Mouse (Mus musculus): ENCODE measurements at regions not wholly inside any gene's neighbourhood (a gene's known extent, or its start where the extent isn't known, plus 50 kb on each side); places are given as distances from the start of the nearest gene placed in this dataset.

DNA sequence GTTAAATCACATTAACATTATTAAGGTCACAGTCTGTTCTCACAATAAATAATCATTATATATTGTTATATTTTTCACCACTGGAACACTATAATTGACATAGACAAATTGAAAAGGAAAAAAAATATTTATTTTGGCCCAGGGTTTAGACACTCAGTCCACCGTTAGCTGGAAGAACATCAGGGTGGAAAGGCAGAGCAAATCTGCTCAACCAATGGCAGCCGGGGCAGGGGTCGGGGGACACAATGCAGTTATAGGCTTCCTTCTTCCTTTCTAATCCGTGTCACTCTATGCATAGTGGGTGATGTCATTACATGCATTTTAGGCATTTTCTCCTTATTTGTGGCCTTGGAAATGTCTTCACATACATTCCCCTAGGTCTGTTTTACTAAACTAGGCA is 552.8 kb upstream of the Tenm3 start:
- DNase-seq (ENCODE audit: low read depth, low spot score): no peak

GRCm38 (mm10) chr8:49395029-49395428 is 551.3 kb upstream of the Tenm3 start:
- no peak for DNase-seq (ENCODE audit: low read depth, low spot score)

- no peak for DNase-seq (ENCODE audit: low read depth, low spot score)
Measured at GRCm38 (mm10) chr8:49389525-49389924, 545.8 kb upstream of the Tenm3 start.

DNA sequence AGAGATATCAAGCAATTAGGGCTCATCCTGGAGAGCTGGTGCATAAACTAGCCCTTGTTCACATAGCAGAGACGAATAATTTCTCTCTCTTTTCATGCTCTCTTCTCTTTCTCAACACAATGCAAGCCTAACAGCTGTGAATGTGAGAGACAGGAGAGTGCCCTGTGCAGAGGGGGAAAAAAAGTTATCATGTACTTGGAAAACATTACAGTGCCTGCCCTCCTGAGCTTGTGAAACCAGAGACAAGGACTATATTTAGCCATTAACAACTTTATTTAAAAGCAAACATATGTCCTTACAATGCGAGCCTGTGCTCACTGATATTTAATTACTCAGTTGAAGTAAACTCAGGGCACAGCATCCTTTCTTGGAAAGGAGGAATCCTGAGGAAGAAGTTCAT is 543.8 kb upstream of the Tenm3 start:
- no peak for DNase-seq (ENCODE audit: low read depth, low spot score)

DNA sequence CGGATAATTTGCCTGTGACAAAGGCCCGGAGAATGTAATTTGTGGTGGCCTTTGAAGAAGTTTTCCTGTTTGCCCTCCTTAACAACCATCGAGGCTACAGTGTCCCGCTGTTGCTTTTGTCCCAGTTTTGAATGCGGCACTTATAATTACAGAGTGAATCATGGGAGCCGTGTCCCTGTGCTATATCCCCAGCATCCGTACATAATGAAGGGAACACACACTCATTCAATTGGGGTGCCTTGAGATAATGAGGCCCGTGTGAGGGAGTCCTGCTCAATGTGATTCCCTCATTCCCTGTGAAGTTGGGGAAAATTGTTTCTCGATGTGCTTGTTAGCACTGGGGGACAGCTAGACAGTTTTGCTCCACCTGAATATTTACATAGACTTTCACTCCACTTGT is 528.9 kb upstream of the Tenm3 start:
- no peak for DNase-seq (ENCODE audit: low read depth, low spot score)

GRCm38 (mm10) chr8:49362682-49363081 is 518.9 kb upstream of the Tenm3 start:
- no peak for DNase-seq (ENCODE audit: low read depth, low spot score)

DNA sequence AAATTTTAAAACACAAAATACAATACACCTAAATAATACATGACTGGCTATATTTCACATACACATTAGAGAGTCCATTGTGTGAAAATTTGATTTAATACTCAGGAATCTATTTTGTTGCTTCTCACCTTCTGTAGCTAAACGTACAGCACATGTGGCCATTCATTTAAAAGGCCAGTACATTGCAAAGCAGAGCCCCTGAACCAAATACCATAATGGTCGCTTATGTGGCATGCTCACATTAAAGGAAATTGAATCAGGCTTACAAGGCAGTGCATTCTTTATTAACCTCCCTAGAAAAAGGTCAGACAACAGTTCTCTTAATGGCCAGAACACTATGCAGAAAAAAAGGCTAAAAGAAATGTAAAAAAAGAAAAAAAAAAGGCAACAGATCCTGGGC is 517.7 kb upstream of the Tenm3 start:
- no peak for DNase-seq (ENCODE audit: low read depth, low spot score)

DNA sequence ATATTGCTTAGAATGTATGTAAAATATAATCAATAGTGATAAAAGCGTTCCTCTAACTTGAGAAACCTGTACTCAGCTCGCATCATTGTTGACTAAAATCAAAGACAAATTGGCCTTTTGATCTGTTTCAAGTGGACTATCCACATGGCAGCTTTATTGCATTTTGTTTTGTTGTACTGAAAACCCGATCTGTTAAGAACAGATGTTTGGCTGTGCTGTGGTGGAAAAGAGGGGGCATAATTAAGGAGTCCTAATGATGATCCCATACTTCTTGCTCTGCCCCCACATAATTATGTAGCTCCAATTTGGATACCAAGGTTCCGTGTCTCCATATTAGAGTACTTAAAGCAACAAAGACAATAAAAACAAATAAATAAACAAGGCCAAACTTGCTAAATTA is 516.4 kb upstream of the Tenm3 start:
- DNase-seq (ENCODE audit: low read depth, low spot score): no peak

- DNase-seq (ENCODE audit: low read depth, low spot score): no peak
Measured at GRCm38 (mm10) chr8:49359671-49360070, 515.9 kb upstream of the Tenm3 start.

DNA sequence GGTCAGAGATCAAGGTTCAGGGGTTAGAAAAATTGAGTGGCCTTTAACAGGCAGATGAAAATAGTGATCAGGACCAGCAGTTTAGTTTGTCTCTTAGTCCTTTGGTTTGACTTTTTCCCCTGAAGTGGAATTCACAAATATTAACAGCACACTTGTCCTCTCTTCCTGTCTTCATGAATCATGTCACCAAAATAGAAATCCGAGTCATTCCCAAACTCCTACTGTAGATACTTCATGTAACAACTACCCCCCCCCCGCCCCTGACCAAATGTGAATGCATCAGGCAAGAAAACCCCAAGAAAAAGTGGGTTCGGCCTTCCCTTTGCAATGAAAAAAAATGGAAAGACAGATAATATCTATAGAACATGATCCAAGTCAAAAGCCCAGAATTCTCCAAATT is 504.9 kb upstream of the Tenm3 start:
- DNase-seq (ENCODE audit: low read depth, low spot score): no peak

DNA sequence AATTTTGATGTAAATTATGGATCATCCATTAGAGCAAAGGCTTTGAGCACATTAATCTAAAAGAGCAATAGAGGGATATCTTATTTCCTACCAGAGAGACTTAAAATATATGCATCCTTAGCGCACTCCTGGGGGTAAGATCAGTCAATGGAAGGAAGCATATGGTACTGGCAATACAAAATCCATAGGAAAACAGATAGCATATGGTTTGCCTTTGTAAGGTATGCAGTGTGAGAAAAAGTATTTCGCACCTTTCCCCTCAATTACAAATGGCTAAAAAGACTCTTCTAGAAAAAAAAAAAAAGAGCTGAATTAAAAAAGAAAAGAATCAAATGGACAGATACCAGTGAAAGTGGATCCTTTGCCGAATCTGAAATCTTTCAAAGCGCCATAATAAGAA is 495.0 kb upstream of the Tenm3 start:
- DNase-seq (ENCODE audit: low read depth, low spot score): no peak

DNA sequence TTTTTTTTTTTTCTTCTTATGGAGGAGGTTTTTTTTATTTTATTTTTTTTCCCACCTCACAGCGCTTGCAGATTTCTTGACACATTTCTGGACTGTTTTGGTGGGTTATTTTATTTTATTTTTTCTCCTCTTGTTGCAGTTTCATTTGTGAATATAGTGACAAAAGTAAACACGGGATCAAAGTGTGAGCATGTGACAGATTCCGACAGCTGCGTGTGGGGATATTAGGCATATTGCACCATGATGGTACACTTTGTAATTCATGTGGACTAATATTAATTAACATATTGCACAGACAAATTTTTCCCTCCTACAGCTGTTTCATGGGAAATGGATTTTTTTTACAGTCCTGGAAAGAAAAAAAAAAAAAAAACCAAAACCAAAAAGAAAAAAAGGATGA is 483.2 kb upstream of the Tenm3 start:
- no peak for DNase-seq (ENCODE audit: low read depth, low spot score)

GRCm38 (mm10) chr8:49321404-49321803 is 477.7 kb upstream of the Tenm3 start:
- DNase-seq (ENCODE audit: low read depth, low spot score): no peak

GRCm38 (mm10) chr8:49313483-49314278 is 469.9 kb upstream of the Tenm3 start:
- DNase-seq (ENCODE audit: low read depth, low spot score): no peak

- no peak for DNase-seq (ENCODE audit: low read depth, low spot score)
Measured at GRCm38 (mm10) chr8:49312816-49313215, 469.1 kb upstream of the Tenm3 start.

DNA sequence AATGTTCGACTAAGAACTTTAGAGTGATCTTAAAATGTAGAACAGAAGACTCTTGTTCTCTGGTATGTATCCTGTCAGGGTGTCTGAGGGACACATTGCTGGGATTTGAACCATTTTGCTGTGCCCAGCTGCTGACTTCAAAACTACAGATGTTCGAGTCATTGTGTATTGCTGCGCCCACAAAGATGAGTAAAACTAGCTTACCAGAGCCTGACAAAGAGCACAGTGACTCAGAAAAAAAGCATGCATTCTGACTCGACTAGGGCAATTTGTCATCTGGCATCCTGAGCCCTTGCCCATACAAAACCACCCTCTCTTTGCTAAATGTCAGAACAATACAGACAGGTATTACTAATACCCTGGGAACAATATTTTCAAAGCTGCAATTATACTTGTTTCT is 438.6 kb upstream of the Tenm3 start:
- no peak for DNase-seq (ENCODE audit: low read depth, low spot score)

DNA sequence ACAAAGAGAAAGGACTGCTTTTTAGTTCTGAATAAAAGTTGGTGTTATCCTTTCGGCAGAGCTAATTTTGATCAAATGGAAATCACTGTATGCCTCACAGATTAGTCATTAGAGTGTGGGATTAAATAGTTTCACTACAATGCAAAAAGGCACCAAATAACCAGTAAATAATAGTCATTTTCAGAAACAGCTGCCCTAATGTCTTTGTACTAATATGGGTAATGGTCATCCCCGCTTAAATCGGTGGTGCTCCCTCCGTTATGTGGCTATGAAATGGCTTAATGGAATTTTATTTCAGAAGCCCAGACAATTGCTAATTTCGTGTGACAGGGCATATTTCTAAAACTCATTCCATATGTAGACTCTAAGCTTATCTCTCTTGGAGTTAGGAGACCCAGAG is 437.5 kb upstream of the Tenm3 start:
- DNase-seq (ENCODE audit: low read depth, low spot score): no peak

- DNase-seq (ENCODE audit: low read depth, low spot score): no peak
Measured at GRCm38 (mm10) chr8:49274031-49274430, 430.3 kb upstream of the Tenm3 start.

DNA sequence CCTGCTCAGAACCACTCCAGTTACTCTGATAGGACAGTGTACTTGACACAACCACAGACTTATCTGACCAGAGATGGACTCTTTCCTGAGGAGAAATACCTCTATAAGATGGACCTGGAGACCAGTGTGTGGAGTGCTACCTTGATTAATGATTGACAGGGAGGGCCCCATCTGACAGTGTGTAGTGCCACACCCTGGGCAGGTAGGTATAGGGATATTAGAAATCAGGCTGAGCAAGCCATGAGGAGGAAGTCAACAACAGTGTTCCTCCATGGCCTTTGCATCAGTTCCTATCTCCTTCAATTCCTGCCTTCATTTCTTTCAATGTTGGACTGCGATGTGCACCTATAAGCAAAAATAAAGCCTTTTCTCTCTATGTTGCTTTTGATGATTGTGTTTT is 429.4 kb upstream of the Tenm3 start:
- DNase-seq (ENCODE audit: low read depth, low spot score): no peak

DNA sequence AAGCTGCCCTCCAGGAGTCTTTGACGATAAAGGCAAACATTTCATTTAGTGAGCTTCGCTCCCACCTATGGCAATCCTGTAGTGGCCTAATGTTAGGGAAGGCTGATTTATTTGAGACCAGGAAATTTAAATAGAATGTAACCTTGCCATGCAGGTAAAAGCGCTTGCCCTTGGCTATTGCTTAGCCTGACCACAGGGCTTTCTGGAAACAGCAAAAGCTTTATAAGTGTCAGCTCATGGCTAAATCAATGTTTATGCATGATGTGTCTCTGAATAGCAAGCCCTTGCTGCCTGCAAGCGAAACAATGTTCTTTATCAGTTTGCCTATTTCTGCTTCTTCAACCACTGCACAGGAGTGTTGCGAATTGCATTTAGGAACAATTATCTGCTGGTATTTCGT is 419.7 kb upstream of the Tenm3 start:
- no peak for DNase-seq (ENCODE audit: low read depth, low spot score)

DNA sequence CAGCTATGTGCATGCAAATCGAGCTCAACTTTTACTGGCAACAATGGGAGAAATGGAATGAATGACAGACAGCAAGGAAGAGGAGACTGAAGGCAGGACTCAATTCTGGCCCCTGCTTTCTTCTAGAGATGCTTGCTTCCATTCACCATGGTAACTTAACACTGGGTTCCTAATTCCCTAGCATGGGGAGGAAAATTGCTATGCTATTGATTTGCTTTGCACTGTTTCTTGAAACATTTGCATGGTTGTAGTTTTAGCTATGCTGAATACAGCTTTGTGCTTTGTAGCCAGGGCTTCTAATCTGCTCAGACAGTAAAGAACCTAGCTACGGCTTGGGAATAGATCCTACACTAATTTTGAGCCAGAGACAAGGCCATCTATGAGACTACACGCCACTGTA is 419.0 kb upstream of the Tenm3 start:
- no peak for DNase-seq (ENCODE audit: low read depth, low spot score)

- no peak for DNase-seq (ENCODE audit: low read depth, low spot score)
Measured at GRCm38 (mm10) chr8:49255954-49256353, 412.2 kb upstream of the Tenm3 start.

DNA sequence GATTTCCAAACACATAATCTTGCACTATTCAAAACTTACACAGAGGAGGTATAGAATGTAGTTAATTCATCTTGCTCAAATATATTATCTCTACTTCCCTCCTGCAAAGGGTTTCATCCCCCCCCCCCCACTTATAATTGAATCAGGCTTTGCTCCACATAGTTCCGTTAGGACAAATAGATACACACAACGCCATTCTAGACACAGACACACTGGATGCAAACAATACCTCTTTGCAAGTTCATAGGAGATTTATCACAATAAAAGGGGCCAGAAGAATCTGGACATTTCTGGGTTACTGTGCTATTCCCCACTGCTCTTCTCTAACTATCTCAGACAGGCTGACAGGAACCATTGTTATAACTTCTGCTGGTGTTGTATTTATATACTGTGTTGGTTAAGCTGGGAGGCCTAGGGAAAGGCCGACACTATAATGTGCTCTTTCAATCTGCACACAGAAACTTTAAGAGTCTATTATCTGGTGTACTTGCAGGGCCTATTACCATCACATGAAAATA is 410.6 kb upstream of the Tenm3 start:
- DNase-seq (ENCODE audit: low read depth, low spot score): no peak

DNA sequence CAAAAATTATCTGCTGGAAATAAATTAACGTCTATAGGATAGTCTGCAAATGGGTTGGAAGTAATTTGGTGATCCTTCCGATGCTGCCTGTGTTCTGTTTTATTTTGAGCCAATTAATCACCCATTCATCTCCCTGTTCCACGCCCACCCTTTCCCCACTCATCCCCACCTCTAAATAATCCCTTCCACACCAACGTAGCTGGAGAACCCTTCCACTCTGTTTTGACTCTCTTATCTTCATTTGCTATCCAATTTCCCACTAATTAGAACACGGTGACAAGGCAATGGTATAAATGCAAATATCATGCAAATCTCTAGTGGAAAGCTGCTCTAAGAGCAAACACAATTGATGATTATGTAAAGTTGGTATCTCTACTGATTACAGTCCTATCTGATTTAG is 399.3 kb upstream of the Tenm3 start:
- DNase-seq (ENCODE audit: low read depth, low spot score): no peak
